Mouse (Mus musculus) cortical plate, adult 2 months (tissue): ENCODE data around the gene Arhgdia.

ENCODE experiments used
- CTCF ChIP-seq: fragments of 200-500 bp; IDR thresholded peaks from 2 replicates; pipeline ENCODE4 v1.5.1; 2011; ENCODE audit warnings: mild to moderate bottlenecking, control low read depth, low read length; ENCODE audit not compliant: insufficient read depth; ENCODE audit errors: extremely low read depth
- POLR2A ChIP-seq: fragments of 200-500 bp; IDR thresholded peaks from 2 replicates; pipeline ENCODE4 v1.6.1; 2011; ENCODE audit warnings: mild to moderate bottlenecking, low read length, control low read depth; ENCODE audit not compliant: insufficient read depth; ENCODE audit errors: extremely low read depth

- TF ChIP-seq CTCF (peak; percentile 28; the same call in 1 of the 2 replicates), POLR2A (no peak)
These were observed 4.0 kb downstream of the Arhgdia start for GRCm38 (mm10) chr11:120577211-120578023.
